Mouse (Mus musculus) hindbrain, postnatal 0 days (tissue): Measurements from ENCODE around the gene Xirp1. TPM values are rescaled to one million over a fixed set of nuclear protein-coding genes. Genes with fewer than 3 reads are reported as not detected.

Experiments
- ATAC-seq: fragments of 200-750 bp; cut with Nextera tagmentation; 2 replicates; pipeline ENCODE4 v1.8.0; 2017; ENCODE audit warnings: mild to moderate bottlenecking, moderate TSS enrichment, moderate library complexity
- DNase-seq: peaks from one replicate; pipeline ENCODE4 v3.0.0-alpha.2; 2015; ENCODE audit warnings: low spot score
- H3K27ac ChIP-seq: fragments of 300-500 bp; sonication (generic); 2 replicates; pipeline ENCODE4 v1.5.1; 2014; ENCODE audit warnings: mild to moderate bottlenecking
- H3K27me3 ChIP-seq: fragments of 300-500 bp; sonication (generic); 2 replicates; pipeline ENCODE4 v1.6.1; 2014; ENCODE audit warnings: low read length, mixed read lengths; ENCODE audit not compliant: insufficient read depth
- H3K36me3 ChIP-seq: fragments of 300-500 bp; sonication (generic); 2 replicates; pipeline ENCODE4 v1.6.1; 2014; ENCODE audit warnings: low read length, mixed read lengths; ENCODE audit not compliant: insufficient read depth
- H3K4me1 ChIP-seq: fragments of 300-500 bp; sonication (generic); 2 replicates; pipeline ENCODE4 v1.6.1; 2014; ENCODE audit warnings: antibody characterized with exemption, low read length, mixed read lengths; ENCODE audit not compliant: insufficient read depth
- H3K4me2 ChIP-seq: fragments of 300-500 bp; sonication (generic); 2 replicates; pipeline ENCODE4 v1.6.1; 2014; ENCODE audit warnings: low read depth, mild to moderate bottlenecking, low read length, moderate library complexity, mixed read lengths
- H3K4me3 ChIP-seq: fragments of 300-500 bp; sonication (generic); 2 replicates; pipeline ENCODE4 v1.5.1; 2014; ENCODE audit warnings: low read length
- H3K9ac ChIP-seq: fragments of 300-500 bp; sonication (generic); replicated peaks from 2 replicates; pipeline ENCODE4 v1.6.1; 2014; ENCODE audit warnings: mild to moderate bottlenecking, low read length, moderate library complexity, mixed read lengths
- H3K9me3 ChIP-seq: fragments of 300-500 bp; sonication (generic); 2 replicates; pipeline ENCODE4 v1.6.1; 2016; ENCODE audit warnings: low read length, mixed read lengths
- CTCF ChIP-seq: IDR thresholded peaks from 2 replicates; pipeline ENCODE4 v1.5.1; 2016; ENCODE audit warnings: antibody characterized with exemption, control low read depth, low read depth
- WGBS: fragments of 180-500 bp; shearing (Covaris S2); extraction: QIAGEN DNeasy Blood & Tissue Kit; methylation state at CpG from one replicate; pipeline ENCODE4 v1.1.7; 2014; 5-methylcytosine and 5-hydroxymethylcytosine counted together
- polyA plus RNA-seq: library from polyadenylated mRNA; unstranded; fragments of >200 nt; fragmentation: Nextera tagmentation; extraction: Ambion mirVana; gene quantifications from 2 replicates; pipeline ENCODE4 v1.2.1, GENCODE M21; 2015
- total RNA-seq: library from RNA; depleted of rRNA; stranded (reverse); fragments of >200 nt; gene quantifications from 2 replicates; pipeline ENCODE4 v1.2.3, GENCODE M21; 2014

The Xirp1 gene
- total and polyA plus RNA-seq, 2 experiments from 2014 or later = 0.05 to 0.19 TPM

DNA sequence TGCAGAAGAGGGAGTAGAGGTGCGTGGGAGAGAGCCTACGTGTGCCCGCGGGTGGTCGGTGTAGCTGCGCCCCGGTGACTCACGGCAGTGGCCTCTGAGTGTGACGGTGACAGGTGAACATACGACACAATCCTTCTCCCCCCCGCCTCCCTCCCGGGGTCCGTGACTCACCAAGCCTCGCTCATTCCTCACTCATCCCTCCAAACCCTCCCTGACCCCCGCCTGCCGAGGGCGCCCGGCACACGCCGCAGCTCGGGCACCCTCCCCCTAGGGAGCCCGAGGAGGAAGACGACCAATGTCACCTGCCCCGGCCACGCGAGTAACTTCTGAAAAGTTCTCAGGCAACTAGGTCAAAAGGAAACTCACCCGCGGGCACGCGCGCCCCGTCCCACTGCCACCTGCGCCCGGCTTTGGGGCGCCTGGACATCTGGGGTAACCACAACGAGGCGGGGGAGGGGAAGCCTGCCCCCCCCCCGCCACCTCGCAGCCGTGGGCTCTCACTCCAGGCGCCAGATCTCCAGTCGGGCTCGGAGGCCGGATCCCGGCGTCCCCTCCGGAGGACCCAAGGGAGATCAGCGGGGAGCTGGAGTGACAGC is 40.3 kb downstream of the Xirp1 start:
- no peak for TF ChIP-seq CTCF
- DNase-seq (peak; percentile 16), ATAC-seq (no peak)
- no peaks in the 10 kb centered on the region for H3K9me3 ChIP-seq
- peaks cover 24% of the 10 kb centered on the region for H3K4me1 ChIP-seq
- no peaks in the 10 kb centered on the region for H3K36me3 ChIP-seq
- H3K27me3 ChIP-seq = no peaks in the 10 kb centered on the region
- peak overlapping the region; percentile 60 for H3K9ac ChIP-seq
- H3K27ac ChIP-seq = peak overlapping the region; percentile 79
- peak overlapping the region; percentile 92 for H3K4me2 ChIP-seq
- peak overlapping the region; percentile 59 for H3K4me3 ChIP-seq
- WGBS = under 1% methylated on average over 45 of the region's 48 CpGs

DNA sequence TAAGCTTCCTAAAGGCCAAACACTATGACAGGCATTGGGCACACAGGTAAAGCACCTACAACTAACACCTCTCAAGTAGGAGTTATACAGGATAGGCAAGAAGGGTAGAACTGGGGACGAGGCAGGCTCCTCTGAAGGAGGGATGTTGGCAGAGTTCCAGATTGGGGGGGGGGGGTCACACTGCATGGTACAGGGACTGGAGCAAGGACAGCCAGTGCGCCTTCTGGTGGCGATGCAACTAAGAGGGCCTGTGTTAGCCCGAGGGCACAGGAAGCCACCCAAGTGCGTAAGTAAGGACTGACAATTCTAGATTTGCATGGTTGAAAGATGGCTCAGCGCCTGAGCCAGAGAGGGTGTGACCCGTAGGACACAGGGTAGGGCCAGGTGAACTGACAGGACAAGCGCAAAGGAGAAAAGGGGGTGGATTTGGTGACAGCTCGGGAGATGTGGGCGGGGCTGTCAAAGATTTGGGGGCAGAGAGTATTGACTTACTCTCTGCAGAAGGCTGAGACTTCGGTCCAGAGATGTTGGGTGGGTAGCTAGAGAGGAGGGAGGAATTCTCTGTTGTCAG is 41.1 kb downstream of the Xirp1 start:
- no peaks in the 10 kb centered on the region for H3K36me3 ChIP-seq
- H3K9me3 ChIP-seq = no peaks in the 10 kb centered on the region
- TF ChIP-seq CTCF = peak; percentile 67
- WGBS = 5% methylated on average over 11 of the region's 11 CpGs
- peak; percentile 71 for DNase-seq
- peak overlapping the region; percentile 59 for H3K4me3 ChIP-seq
- peak overlapping the region; percentile 92 for H3K4me2 ChIP-seq
- H3K27ac ChIP-seq = peak overlapping the region; percentile 79; the same call in 1 of the 2 replicates
- peak overlapping the region; percentile 35; the same call in 1 of the 2 replicates for H3K9ac ChIP-seq
- peaks cover 27% of the 10 kb centered on the region for H3K4me1 ChIP-seq
- H3K27me3 ChIP-seq = no peaks in the 10 kb centered on the region
- peak; percentile 51 for ATAC-seq

DNA sequence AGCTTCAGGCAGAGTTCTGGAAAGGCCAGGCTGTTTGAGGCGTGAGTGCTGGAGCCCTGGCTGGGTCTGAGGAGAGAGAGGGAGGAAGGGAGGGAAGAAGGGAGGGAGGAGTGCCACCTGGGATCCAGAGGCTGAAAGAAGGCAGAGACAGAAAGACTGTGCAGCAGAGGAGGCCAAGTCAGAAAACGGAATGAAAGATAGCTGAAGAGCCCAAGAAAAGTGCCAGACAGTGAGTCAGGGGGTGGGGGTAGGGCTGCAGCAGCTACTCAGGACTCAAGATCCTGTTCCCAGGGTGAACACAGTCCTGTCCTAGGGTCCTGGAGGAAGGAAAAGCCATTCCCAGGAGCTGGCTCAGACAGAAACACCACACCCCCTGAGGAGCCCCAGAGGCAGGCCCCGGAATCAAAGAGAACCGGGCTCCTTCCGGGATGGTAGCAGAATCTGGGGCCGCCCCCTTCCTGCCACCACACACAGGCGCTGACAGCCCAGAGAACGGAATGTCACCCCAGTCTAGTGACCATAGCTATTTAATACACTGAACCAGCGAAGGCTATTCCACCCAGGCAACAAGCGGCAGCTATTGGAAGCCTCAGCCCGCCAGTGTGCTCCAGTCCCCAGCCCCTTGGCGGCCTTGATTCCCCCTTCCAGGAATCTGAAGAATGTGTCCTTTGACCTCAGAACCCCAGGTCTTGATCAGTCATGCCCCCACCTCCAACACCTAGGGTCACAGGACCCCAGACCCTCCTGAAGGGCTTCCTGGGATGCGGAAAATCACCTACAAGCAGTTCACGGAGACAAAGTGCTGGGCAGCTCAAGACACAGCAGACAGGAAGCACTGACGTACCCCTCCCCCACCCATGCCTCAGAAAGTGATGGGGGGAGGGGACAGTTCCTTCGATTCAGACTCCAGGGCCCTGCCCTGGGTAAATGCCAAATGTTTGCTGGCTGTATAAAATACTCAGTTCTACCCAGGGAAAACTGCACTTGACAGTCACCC is 41.9 kb downstream of the Xirp1 start:
- DNase-seq (peak; percentile 60), ATAC-seq (peak; percentile 44)
- TF ChIP-seq CTCF = no peak
- peaks cover 27% of the 10 kb centered on the region for H3K4me1 ChIP-seq
- H3K9ac ChIP-seq = peak overlapping the region; percentile 35
- peak overlapping the region; percentile 79 for H3K27ac ChIP-seq
- H3K9me3 ChIP-seq = no peaks in the 10 kb centered on the region
- no peaks in the 10 kb centered on the region for H3K36me3 ChIP-seq
- no peaks in the 10 kb centered on the region for H3K27me3 ChIP-seq
- peak overlapping the region; percentile 59 for H3K4me3 ChIP-seq
- H3K4me2 ChIP-seq = peak overlapping the region; percentile 92
- WGBS = 6% methylated on average over 16 of the region's 16 CpGs

DNA sequence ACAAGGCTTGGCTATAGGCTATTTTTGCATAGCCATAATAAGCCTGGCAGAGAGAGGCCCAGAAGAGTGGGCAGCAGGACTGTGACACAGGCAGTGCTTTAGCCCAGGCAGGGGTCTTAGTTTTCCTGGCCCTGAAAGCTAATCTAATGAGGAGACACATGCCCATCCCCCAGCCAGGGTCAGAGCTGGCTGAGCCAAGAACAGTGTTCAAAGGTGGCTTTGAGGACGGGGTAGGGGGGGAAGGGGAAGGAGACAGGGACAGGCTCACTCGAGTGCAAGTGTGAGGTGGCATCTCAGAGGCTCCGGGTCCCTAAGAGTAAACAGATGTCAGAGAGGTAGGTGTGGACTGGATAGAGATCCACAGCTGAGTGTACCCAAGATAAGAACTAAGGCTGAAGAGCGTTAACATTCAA is 42.6 kb downstream of the Xirp1 start:
- Histone ChIP-seq H3K9me3 (no peaks in the 10 kb centered on the region), H3K9ac (no peak overlapping the region; the same call in 1 of the 2 replicates), H3K4me1 (peaks cover 27% of the 10 kb centered on the region), H3K36me3 (no peaks in the 10 kb centered on the region), H3K27ac (peak overlapping the region; percentile 79), H3K27me3 (no peaks in the 10 kb centered on the region), H3K4me3 (0 out of 2 replicates have a peak overlapping the region, but pooled peaks have one; percentile 59), H3K4me2 (peak overlapping the region; percentile 92)
- WGBS = 10% methylated on average over 4 of the region's 4 CpGs
- no peak for DNase-seq
- TF ChIP-seq CTCF = no peak
- no peak for ATAC-seq

DNA sequence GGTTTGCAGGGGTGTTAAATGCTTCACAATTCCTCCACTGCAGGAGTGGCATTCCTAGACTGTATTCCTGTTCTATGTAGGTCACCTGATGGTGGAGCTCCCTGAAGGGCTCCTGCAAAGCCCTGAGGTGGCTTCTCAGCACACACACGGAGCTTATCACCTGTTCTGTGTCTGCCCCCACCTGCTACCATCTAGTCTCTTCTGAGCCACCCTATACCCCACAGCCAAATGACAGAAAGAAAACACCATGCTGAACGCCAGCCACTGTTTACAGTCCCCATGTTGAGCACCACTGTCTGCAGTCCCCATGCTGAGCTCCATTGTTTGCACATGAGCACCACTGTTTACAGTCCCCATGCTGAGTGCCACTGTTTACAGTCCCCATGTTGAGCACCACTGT is 43.6 kb downstream of the Xirp1 start:
- Histone ChIP-seq H3K27me3 (no peaks in the 10 kb centered on the region), H3K4me3 (no peak overlapping the region), H3K9ac (no peak overlapping the region), H3K4me2 (no peak overlapping the region), H3K36me3 (no peaks in the 10 kb centered on the region), H3K27ac (no peak overlapping the region), H3K4me1 (peaks cover 27% of the 10 kb centered on the region), H3K9me3 (no peaks in the 10 kb centered on the region)
- 48% methylated on average over 2 of the region's 2 CpGs for WGBS
- no peak for TF ChIP-seq CTCF
- ATAC-seq (no peak), DNase-seq (no peak)

DNA sequence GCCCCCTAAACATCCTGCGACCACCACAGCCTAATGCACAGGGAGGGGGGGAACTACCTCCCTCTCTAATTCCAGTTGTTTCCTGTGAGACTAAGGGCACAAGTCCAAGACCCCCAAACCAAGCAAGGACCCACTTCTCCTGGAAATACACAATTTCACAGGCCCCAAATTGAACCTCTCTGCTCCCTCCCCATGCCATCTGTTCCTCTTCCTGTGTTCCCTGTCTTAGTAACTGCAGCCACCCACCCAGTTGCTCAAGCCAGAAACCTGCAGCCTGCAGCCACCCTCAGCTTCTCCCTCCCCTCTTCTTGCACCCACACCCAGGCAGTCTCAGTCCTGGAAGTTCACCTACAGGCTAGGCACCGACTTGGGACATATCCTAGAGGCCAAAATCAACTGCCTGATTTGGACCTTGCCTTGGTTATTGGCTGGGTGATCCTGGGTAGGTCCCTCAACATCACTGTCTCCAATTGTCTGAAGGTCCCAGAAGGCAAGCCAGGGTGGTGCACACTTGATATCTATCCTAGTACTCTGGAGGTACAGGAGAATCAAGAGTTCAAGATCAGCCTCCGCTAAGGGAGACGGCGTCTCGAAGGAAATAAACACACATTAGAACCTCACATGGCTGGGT is 44.5 kb downstream of the Xirp1 start:
- TF ChIP-seq CTCF = no peak
- Histone ChIP-seq H3K4me1 (peaks cover 27% of the 10 kb centered on the region), H3K27ac (no peak overlapping the region), H3K9me3 (no peaks in the 10 kb centered on the region), H3K27me3 (no peaks in the 10 kb centered on the region), H3K9ac (no peak overlapping the region), H3K4me2 (no peak overlapping the region), H3K4me3 (no peak overlapping the region), H3K36me3 (no peaks in the 10 kb centered on the region)
- ATAC-seq (no peak), DNase-seq (no peak)
- 85% methylated on average over 6 of the region's 6 CpGs for WGBS
